Mouse (Mus musculus) large intestine, adult 2 months (tissue): ENCODE data around the gene Hnrnpa2b1. TPM values are rescaled to one million over a fixed set of nuclear protein-coding genes. Genes with fewer than 3 reads are reported as not detected.
A peak's percentile ranks its signal among the peaks of the same experiment; 100 is the strongest.

Source experiments
- DNase-seq: peaks from one replicate; pipeline ENCODE4 v3.0.0-alpha.2; 2012; ENCODE audit warnings: low read depth, low spot score
- WGBS: fragments of 180-500 bp; shearing (Covaris S2); methylation state at CpG from one replicate; pipeline ENCODE4 v1.1.7; 2018; 5-methylcytosine and 5-hydroxymethylcytosine counted together
- polyA plus RNA-seq: library from polyadenylated mRNA; depleted of rRNA; stranded (reverse); fragments of >200 nt; gene quantifications from 2 replicates; pipeline ENCODE4 v1.2.3, GENCODE M21; 2012

The Hnrnpa2b1 gene
- polyA plus RNA-seq, 1 experiment = 74.2 TPM

GRCm38 (mm10) chr6:51470311-51471178, 851 bp upstream of the Hnrnpa2b1 start, which contains the start of gene Cbx3:
Cbx3 (plus strand) TSS chr6:51470360.
- DNase-seq = no peak
- WGBS = under 1% methylated on average over 99 of the region's 99 CpGs

GRCm38 (mm10) chr6:51468891-51469561, 668 bp downstream of the Hnrnpa2b1 start:
- under 1% methylated on average over 63 of the region's 63 CpGs for WGBS
- DNase-seq = peak; percentile 64

- DNase-seq = no peak
- WGBS = 1% methylated on average over 2 of the region's 2 CpGs
Observed at GRCm38 (mm10) chr6:51467649-51468048, 2.0 kb downstream of the Hnrnpa2b1 start.

GRCm38 (mm10) chr6:51460363-51460762, 9.3 kb downstream of the Hnrnpa2b1 start:
- WGBS = 71% methylated on average over 3 of the region's 3 CpGs
- DNase-seq = no peak

GRCm38 (mm10) chr6:51460021-51460360, 9.7 kb downstream of the Hnrnpa2b1 start:
- WGBS = 83% methylated on average over 4 of the region's 4 CpGs
- DNase-seq = no peak

GRCm38 (mm10) chr6:51459313-51460020, 10.2 kb downstream of the Hnrnpa2b1 start:
- no peak for DNase-seq
- 53% methylated on average over 5 of the region's 5 CpGs for WGBS

GRCm38 (mm10) chr6:51458925-51459312, 10.8 kb downstream of the Hnrnpa2b1 start:
- 54% methylated on average over 2 of the region's 2 CpGs for WGBS
- DNase-seq = no peak

- DNase-seq = no peak
- 74% methylated on average over 8 of the region's 8 CpGs for WGBS
Observed at GRCm38 (mm10) chr6:51457770-51458387, 11.8 kb downstream of the Hnrnpa2b1 start.

DNA sequence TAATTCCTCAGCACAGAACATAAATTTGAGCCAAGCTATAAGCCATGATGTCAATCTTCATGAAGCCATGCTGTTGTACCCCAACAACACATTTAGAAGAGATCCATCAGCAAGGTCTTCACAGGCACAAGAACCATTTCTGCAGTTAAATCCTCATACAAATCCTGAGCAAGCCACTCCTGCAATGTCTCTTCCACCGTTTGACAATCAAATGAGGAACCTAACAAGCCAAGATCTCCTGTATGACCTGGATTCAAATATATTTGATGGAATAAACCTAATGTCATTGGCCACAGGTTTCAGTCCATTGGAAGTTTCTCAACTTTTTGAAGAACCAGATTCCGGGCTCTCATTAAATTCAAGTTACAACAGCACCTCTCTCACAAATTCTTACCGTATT, 12.4 kb downstream of the Hnrnpa2b1 start:
- DNase-seq = no peak
- 56% methylated on average over 3 of the region's 3 CpGs for WGBS

DNA sequence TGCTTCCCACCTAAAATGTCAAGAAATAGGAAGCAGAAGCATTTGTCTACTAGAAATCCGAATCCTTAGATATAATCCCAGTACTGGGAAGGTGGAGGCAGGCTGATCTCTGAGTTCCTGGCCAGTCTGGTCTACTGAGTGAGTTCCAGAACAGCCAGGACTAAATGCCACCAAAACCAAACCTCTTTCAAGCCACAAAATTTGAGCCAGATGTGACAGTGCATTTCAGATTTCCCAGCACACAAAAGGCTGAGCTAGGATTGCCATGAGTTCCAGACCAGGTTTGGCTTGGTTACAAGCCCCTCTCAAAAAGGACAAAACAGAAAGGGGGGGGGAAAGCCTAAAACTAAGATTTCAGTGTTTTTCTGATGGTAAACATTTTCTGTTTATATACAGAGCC, 13.5 kb downstream of the Hnrnpa2b1 start:
- no peak for DNase-seq
- 30% methylated on average over 1 of the region's 1 CpGs for WGBS

- WGBS = 14% methylated on average over 3 of the region's 3 CpGs
- DNase-seq = no peak
Observed at GRCm38 (mm10) chr6:51454949-51455348, 14.7 kb downstream of the Hnrnpa2b1 start.

GRCm38 (mm10) chr6:51452927-51453503, 16.7 kb downstream of the Hnrnpa2b1 start:
- DNase-seq = no peak
- 55% methylated on average over 7 of the region's 7 CpGs for WGBS

GRCm38 (mm10) chr6:51442191-51442835, 27.4 kb downstream of the Hnrnpa2b1 start:
- no peak for DNase-seq
- WGBS = 45% methylated on average over 9 of the region's 9 CpGs

DNA sequence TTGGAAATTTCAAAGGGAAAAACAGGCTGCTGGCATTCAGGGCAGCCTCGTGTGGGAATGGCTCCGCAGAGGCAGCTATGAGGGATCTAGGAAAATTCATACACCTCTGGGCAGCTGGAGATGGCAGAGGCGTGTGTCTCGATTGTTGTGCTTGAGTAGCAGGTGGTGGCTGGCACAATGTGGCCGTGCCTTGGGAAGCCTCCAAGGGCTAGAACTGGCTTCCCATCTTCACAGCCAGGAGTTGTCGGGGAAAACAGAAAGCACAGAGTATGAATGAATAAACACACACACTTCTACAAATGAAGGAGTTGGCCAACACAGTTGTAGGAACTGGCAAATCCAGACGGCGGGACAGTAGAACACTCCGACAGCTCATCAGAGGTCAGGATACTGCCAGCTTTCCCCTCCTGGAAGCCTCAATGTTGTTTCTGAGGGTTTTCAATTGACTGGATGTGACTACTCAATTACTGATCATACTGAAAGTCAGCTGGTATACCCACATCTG, 30.8 kb downstream of the Hnrnpa2b1 start:
- WGBS = 81% methylated on average over 9 of the region's 9 CpGs
- no peak for DNase-seq

- 29% methylated on average over 4 of the region's 4 CpGs for WGBS
- no peak for DNase-seq
Observed at GRCm38 (mm10) chr6:51437665-51438064, 32.0 kb downstream of the Hnrnpa2b1 start.

GRCm38 (mm10) chr6:51434270-51434669, 35.4 kb downstream of the Hnrnpa2b1 start:
- WGBS = 45% methylated on average over 7 of the region's 7 CpGs
- DNase-seq = no peak

DNA sequence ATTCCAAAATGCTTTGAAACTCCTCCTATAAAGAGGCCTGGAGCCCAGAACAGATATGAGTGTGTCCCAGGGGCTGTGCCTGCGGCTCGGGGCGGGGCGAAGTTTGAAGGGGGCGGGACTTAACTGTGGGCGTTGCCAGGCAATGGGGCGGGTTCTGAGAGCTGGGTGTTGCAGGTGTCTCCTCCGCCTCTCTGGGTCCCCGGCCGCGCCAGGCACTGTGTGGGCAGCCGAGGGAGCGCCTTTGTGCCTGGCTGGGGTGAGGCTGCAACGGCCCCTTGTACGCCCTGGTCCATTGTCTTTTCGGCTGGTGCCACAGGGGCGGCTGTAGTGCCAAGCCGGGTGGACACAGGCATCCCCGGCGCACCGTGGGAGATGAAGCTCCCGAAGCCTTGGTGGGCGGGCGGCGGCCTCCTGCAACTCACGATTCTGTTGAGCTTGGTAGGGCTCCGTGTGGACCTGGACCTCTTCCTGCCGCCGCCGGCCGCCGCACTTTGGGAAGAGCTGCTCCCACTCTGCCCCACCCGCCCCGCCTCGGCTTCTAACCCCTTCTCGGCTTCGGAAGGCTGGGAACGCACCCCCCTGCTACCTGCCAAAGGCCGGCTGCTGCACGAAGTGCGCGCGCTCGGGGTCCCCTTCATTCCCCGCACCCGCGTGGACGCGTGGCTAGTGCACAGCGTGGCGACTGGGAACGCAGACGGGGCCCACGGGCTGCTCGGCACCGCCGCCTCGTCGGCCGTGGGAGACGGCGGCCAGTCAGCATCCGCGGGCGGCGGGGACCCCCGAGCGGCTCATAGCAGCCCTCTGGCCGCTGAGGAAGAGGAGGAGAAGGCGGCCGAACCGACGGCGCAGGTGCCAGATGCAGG, 36.9 kb downstream of the Hnrnpa2b1 start, which contains the start of gene Nfe2l3:
Gene Nfe2l3 (plus strand): TSS at position 136 of the 863 bp plus-strand sequence.
- DNase-seq = peak; percentile 31
- 1% methylated on average over 74 of the region's 74 CpGs for WGBS

DNA sequence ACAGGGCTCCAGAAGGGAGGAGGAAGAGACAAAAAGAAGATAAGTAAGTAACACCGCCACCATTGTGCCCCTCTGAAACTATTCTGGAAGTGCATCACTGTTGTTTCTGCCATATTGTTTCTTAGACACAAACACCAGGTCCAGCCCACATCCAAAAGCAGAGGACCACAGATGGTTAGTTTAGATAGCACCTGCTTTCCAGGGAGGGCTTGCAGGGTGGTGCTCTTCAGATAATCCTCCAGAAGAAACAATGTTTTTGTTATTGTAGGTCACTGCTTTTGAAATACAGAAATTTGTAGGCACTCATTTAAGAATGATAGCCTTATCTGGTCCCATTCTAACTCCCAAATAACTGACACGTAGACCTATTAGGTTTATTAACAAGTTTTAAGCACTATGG, 45.2 kb downstream of the Hnrnpa2b1 start:
- 90% methylated on average over 2 of the region's 2 CpGs for WGBS
- no peak for DNase-seq
